Mouse (Mus musculus): Measurements from ENCODE around the gene Vezf1.

- TF ChIP-seq CTCF (IDR thresholded peaks at IDR 0.05; ENCODE audit: control insufficient read depth, insufficient read depth, insufficient read length) = no peak
- no peak for TF ChIP-seq MAX (IDR thresholded peaks at IDR 0.05)
- no peak for TF ChIP-seq CEBPB (IDR thresholded peaks at IDR 0.05; ENCODE audit: low read depth)
- no peak for TF ChIP-seq MYOD1 (IDR thresholded peaks at IDR 0.05; ENCODE audit: control insufficient read depth, insufficient read length, low read depth)
Measured at GRCm38 (mm10) chr11:88073343-88073875, 5.3 kb downstream of the Vezf1 start.
